Mouse (Mus musculus): Measurements from ENCODE around the gene Psmd5. TPM values are rescaled to one million over a fixed set of nuclear protein-coding genes. Genes with fewer than 3 reads are reported as not detected.

The Psmd5 gene
- polyA plus RNA-seq, 1 experiment from 2014 or later, result 138 TPM

GRCm38 (mm10) chr2:34901726-34902125 is 27.0 kb upstream of the Psmd5 start:
- no peak overlapping the region for H3K4me2 ChIP-seq
- peaks cover 21% of the 10 kb centered on the region for H3K4me1 ChIP-seq (replicated peaks; ENCODE audit: control insufficient read depth, insufficient read depth, low read length)
- H3K9ac ChIP-seq (ENCODE audit: low read depth, low read length), result no peak overlapping the region
- WGBS, result 79% methylated on average over 4 of the region's 4 CpGs
- no peak overlapping the region for H3K4me3 ChIP-seq (ENCODE audit: low read depth, low read length)
- DNase-seq (ENCODE audit: low spot score), result no peak
- no peak overlapping the region for H3K27ac ChIP-seq (ENCODE audit: low read depth, low read length)
- no peaks in the 10 kb centered on the region for H3K27me3 ChIP-seq (replicated peaks; ENCODE audit: control insufficient read depth, insufficient read depth, low read length)
- no peaks in the 10 kb centered on the region for H3K36me3 ChIP-seq (ENCODE audit: control insufficient read depth, insufficient read depth, low read length)
- no peaks in the 10 kb centered on the region for H3K9me3 ChIP-seq (ENCODE audit: control insufficient read depth, low read length)
- ATAC-seq (replicated peaks; ENCODE audit: low FRiP score), result no peak

- Histone ChIP-seq H3K27me3 (replicated peaks; ENCODE audit: control insufficient read depth, insufficient read depth, low read length) (no peaks in the 10 kb centered on the region), H3K4me2 (no peak overlapping the region), H3K4me3 (ENCODE audit: low read depth, low read length) (no peak overlapping the region), H3K4me1 (replicated peaks; ENCODE audit: control insufficient read depth, insufficient read depth, low read length) (peaks cover 12% of the 10 kb centered on the region), H3K9me3 (ENCODE audit: control insufficient read depth, low read length) (no peaks in the 10 kb centered on the region), H3K27ac (ENCODE audit: low read depth, low read length) (no peak overlapping the region), H3K36me3 (ENCODE audit: control insufficient read depth, insufficient read depth, low read length) (no peaks in the 10 kb centered on the region), H3K9ac (ENCODE audit: low read depth, low read length) (no peak overlapping the region)
- DNase-seq (ENCODE audit: low spot score) (no peak), ATAC-seq (replicated peaks; ENCODE audit: low FRiP score) (no peak)
- 77% methylated on average over 1 of the region's 1 CpGs for WGBS
These were observed 25.6 kb upstream of the Psmd5 start for GRCm38 (mm10) chr2:34900412-34900811.

GRCm38 (mm10) chr2:34899682-34900081 is 24.9 kb upstream of the Psmd5 start:
- Histone ChIP-seq H3K4me1 (replicated peaks; ENCODE audit: control insufficient read depth, insufficient read depth, low read length) (peaks cover 9% of the 10 kb centered on the region), H3K9me3 (ENCODE audit: control insufficient read depth, low read length) (no peaks in the 10 kb centered on the region), H3K27me3 (replicated peaks; ENCODE audit: control insufficient read depth, insufficient read depth, low read length) (no peaks in the 10 kb centered on the region), H3K4me2 (no peak overlapping the region), H3K4me3 (ENCODE audit: low read depth, low read length) (no peak overlapping the region), H3K9ac (ENCODE audit: low read depth, low read length) (no peak overlapping the region), H3K36me3 (ENCODE audit: control insufficient read depth, insufficient read depth, low read length) (no peaks in the 10 kb centered on the region), H3K27ac (ENCODE audit: low read depth, low read length) (no peak overlapping the region)
- DNase-seq (ENCODE audit: low spot score), result no peak
- WGBS, result 86% methylated on average over 11 of the region's 11 CpGs
- ATAC-seq (replicated peaks; ENCODE audit: low FRiP score), result no peak

GRCm38 (mm10) chr2:34897820-34898219 is 23.1 kb upstream of the Psmd5 start:
- Histone ChIP-seq H3K36me3 (ENCODE audit: control insufficient read depth, insufficient read depth, low read length) (no peaks in the 10 kb centered on the region), H3K4me1 (replicated peaks; ENCODE audit: control insufficient read depth, insufficient read depth, low read length) (no peaks in the 10 kb centered on the region), H3K27ac (ENCODE audit: low read depth, low read length) (no peak overlapping the region), H3K9ac (ENCODE audit: low read depth, low read length) (no peak overlapping the region), H3K4me3 (ENCODE audit: low read depth, low read length) (no peak overlapping the region), H3K4me2 (no peak overlapping the region), H3K9me3 (ENCODE audit: control insufficient read depth, low read length) (no peaks in the 10 kb centered on the region), H3K27me3 (replicated peaks; ENCODE audit: control insufficient read depth, insufficient read depth, low read length) (no peaks in the 10 kb centered on the region)
- ATAC-seq (replicated peaks; ENCODE audit: low FRiP score) (peak; percentile 63), DNase-seq (ENCODE audit: low spot score) (no peak)
- WGBS, result 23% methylated on average over 10 of the region's 10 CpGs

GRCm38 (mm10) chr2:34896821-34897460 is 22.2 kb upstream of the Psmd5 start:
- no peak overlapping the region for H3K27ac ChIP-seq (ENCODE audit: low read depth, low read length)
- WGBS, result 84% methylated on average over 17 of the region's 17 CpGs
- H3K36me3 ChIP-seq (ENCODE audit: control insufficient read depth, insufficient read depth, low read length), result no peaks in the 10 kb centered on the region
- H3K4me3 ChIP-seq (ENCODE audit: low read depth, low read length), result no peak overlapping the region
- H3K4me1 ChIP-seq (replicated peaks; ENCODE audit: control insufficient read depth, insufficient read depth, low read length), result no peaks in the 10 kb centered on the region
- H3K9ac ChIP-seq (ENCODE audit: low read depth, low read length), result no peak overlapping the region
- H3K27me3 ChIP-seq (replicated peaks; ENCODE audit: control insufficient read depth, insufficient read depth, low read length), result no peaks in the 10 kb centered on the region
- H3K9me3 ChIP-seq (ENCODE audit: control insufficient read depth, low read length), result no peaks in the 10 kb centered on the region
- no peak for ATAC-seq (replicated peaks; ENCODE audit: low FRiP score)
- no peak overlapping the region for H3K4me2 ChIP-seq
- no peak for DNase-seq (ENCODE audit: low spot score)

GRCm38 (mm10) chr2:34895503-34896113 is 20.8 kb upstream of the Psmd5 start:
- ATAC-seq (replicated peaks; ENCODE audit: low FRiP score) (no peak), DNase-seq (ENCODE audit: low spot score) (no peak)
- H3K27ac ChIP-seq (ENCODE audit: low read depth, low read length), result no peak overlapping the region
- H3K4me3 ChIP-seq (ENCODE audit: low read depth, low read length), result no peak overlapping the region
- 75% methylated on average over 19 of the region's 19 CpGs for WGBS
- H3K4me1 ChIP-seq (replicated peaks; ENCODE audit: control insufficient read depth, insufficient read depth, low read length), result no peaks in the 10 kb centered on the region
- no peaks in the 10 kb centered on the region for H3K9me3 ChIP-seq (ENCODE audit: control insufficient read depth, low read length)
- no peaks in the 10 kb centered on the region for H3K27me3 ChIP-seq (replicated peaks; ENCODE audit: control insufficient read depth, insufficient read depth, low read length)
- no peak overlapping the region for H3K9ac ChIP-seq (ENCODE audit: low read depth, low read length)
- H3K4me2 ChIP-seq, result no peak overlapping the region
- H3K36me3 ChIP-seq (ENCODE audit: control insufficient read depth, insufficient read depth, low read length), result no peaks in the 10 kb centered on the region

- H3K36me3 ChIP-seq (ENCODE audit: control insufficient read depth, insufficient read depth, low read length), result no peaks in the 10 kb centered on the region
- no peak overlapping the region for H3K4me3 ChIP-seq (ENCODE audit: low read depth, low read length)
- H3K4me2 ChIP-seq, result no peak overlapping the region
- ATAC-seq (replicated peaks; ENCODE audit: low FRiP score), result no peak
- no peak for DNase-seq (ENCODE audit: low spot score)
- H3K27me3 ChIP-seq (replicated peaks; ENCODE audit: control insufficient read depth, insufficient read depth, low read length), result no peaks in the 10 kb centered on the region
- no peak overlapping the region for H3K27ac ChIP-seq (ENCODE audit: low read depth, low read length)
- no peaks in the 10 kb centered on the region for H3K4me1 ChIP-seq (replicated peaks; ENCODE audit: control insufficient read depth, insufficient read depth, low read length)
- 49% methylated on average over 5 of the region's 5 CpGs for WGBS
- H3K9ac ChIP-seq (ENCODE audit: low read depth, low read length), result no peak overlapping the region
- no peaks in the 10 kb centered on the region for H3K9me3 ChIP-seq (ENCODE audit: control insufficient read depth, low read length)
These were observed 19.2 kb upstream of the Psmd5 start for GRCm38 (mm10) chr2:34893950-34894349.

GRCm38 (mm10) chr2:34884186-34884585 is 9.4 kb upstream of the Psmd5 start:
- no peaks in the 10 kb centered on the region for H3K36me3 ChIP-seq (ENCODE audit: control insufficient read depth, insufficient read depth, low read length)
- no peaks in the 10 kb centered on the region for H3K9me3 ChIP-seq (ENCODE audit: control insufficient read depth, low read length)
- H3K9ac ChIP-seq (ENCODE audit: low read depth, low read length), result no peak overlapping the region
- H3K4me3 ChIP-seq (ENCODE audit: low read depth, low read length), result no peak overlapping the region
- no peaks in the 10 kb centered on the region; the same call in 1 of the 2 replicates for H3K4me1 ChIP-seq (replicated peaks; ENCODE audit: control insufficient read depth, insufficient read depth, low read length)
- no peaks in the 10 kb centered on the region; the same call in 1 of the 2 replicates for H3K27me3 ChIP-seq (replicated peaks; ENCODE audit: control insufficient read depth, insufficient read depth, low read length)
- ATAC-seq (replicated peaks; ENCODE audit: low FRiP score), result no peak
- 79% methylated on average over 2 of the region's 2 CpGs for WGBS
- no peak overlapping the region for H3K4me2 ChIP-seq
- no peak for DNase-seq (ENCODE audit: low spot score)
- no peak overlapping the region for H3K27ac ChIP-seq (ENCODE audit: low read depth, low read length)

GRCm38 (mm10) chr2:34883190-34883589 is 8.4 kb upstream of the Psmd5 start:
- no peak overlapping the region for H3K4me2 ChIP-seq
- ATAC-seq (replicated peaks; ENCODE audit: low FRiP score) (no peak; the same call in 1 of the 2 replicates), DNase-seq (ENCODE audit: low spot score) (no peak)
- no peak overlapping the region for H3K4me3 ChIP-seq (ENCODE audit: low read depth, low read length)
- no peaks in the 10 kb centered on the region; the same call in 1 of the 2 replicates for H3K27me3 ChIP-seq (replicated peaks; ENCODE audit: control insufficient read depth, insufficient read depth, low read length)
- no peaks in the 10 kb centered on the region for H3K36me3 ChIP-seq (ENCODE audit: control insufficient read depth, insufficient read depth, low read length)
- no peak overlapping the region for H3K27ac ChIP-seq (ENCODE audit: low read depth, low read length)
- H3K4me1 ChIP-seq (replicated peaks; ENCODE audit: control insufficient read depth, insufficient read depth, low read length), result no peaks in the 10 kb centered on the region; the same call in 1 of the 2 replicates
- WGBS, result 44% methylated on average over 5 of the region's 5 CpGs
- no peak overlapping the region for H3K9ac ChIP-seq (ENCODE audit: low read depth, low read length)
- no peaks in the 10 kb centered on the region for H3K9me3 ChIP-seq (ENCODE audit: control insufficient read depth, low read length)

Data from liver, embryonic 11.5 days (tissue).